Mouse (Mus musculus) liver, postnatal 0 days (tissue): ENCODE results near the gene Mvb12b.

Experiments
- CTCF ChIP-seq: sonication (generic); IDR thresholded peaks from 2 replicates; pipeline ENCODE4 v1.5.1; 2016; ENCODE audit warnings: antibody characterized with exemption, low read depth
- EP300 ChIP-seq: IDR thresholded peaks from 2 replicates; pipeline ENCODE4 v1.6.1; 2016; ENCODE audit warnings: antibody characterized with exemption, low read depth, mild to moderate bottlenecking

GRCm38 (mm10) chr2:33907174-33907573 lies 19.4 kb upstream of the Mvb12b start:
- TF ChIP-seq CTCF, result no peak
- TF ChIP-seq EP300, result no peak
